Comparison of ENCODE assay signal across 13 mouse cellular contexts in the genomic region with DNA sequence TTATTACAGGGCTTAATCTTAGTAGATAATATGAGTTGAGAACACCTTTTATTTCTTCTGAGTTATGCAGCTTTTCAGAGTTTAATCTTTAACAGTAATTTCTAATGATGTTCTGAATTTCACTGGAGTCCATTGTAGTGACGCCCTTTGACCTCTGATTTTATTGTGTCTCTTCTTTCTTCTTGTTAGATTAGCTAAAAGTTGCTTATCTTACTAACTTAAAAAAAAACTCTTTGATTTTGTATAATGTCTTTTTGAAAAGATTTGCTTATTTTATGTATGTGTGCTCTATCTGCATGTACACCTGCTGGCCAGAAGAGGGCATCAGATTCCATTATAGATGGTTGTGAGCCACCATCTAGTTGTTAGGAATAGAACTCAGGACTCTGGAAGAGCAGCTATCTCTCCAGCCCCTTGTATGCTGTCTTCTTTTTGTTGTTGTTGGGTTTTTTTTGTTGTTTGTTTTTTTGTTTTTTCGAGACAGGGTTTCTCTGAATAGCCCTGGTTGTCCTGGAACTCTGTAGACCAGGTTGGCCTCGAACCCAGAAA. TPM values are rescaled to one million over a fixed set of nuclear protein-coding genes. Genes with fewer than 3 reads are reported as not detected.
A peak's percentile ranks its signal among the peaks of the same experiment; 100 is the strongest.
DNase-seq lines count a peak whose midpoint lies in the region; ATAC-seq and TF ChIP-seq lines count a peak whose summit lies in the region.
"Had no signal": no experiment of that assay in that cellular context is flagged by ENCODE, and none has a peak within 500 bp of the region (broad histone marks: within the 10 kb centered on the region; RNA-seq: fewer than 3 reads in every experiment).

No protein-coding gene starts in this region.

- no peaks in the 10 kb centered on the region for H3K4me1 ChIP-seq in cerebellum, adult 2 months (ENCODE audit: control insufficient read depth, insufficient read depth, low read length)

- no peaks in the 10 kb centered on the region for H3K27me3 ChIP-seq in cerebellum, adult 2 months (ENCODE audit: control insufficient read depth, insufficient read depth, low read length)
- H3K27me3 ChIP-seq: megakaryocyte, embryonic 14.5 days had no signal

- no peak for TF ChIP-seq POLR2A in cerebellum, adult 2 months (IDR thresholded peaks at IDR 0.05; ENCODE audit: borderline replicate concordance, insufficient read depth, low read length)

- H3K27ac ChIP-seq in cerebellum, adult 2 months (ENCODE audit: insufficient read depth, low read length): no peak overlapping the region
- H3K27ac ChIP-seq in left cerebral cortex, adult 2 months: no peak overlapping the region

- intact Hi-C loops in left cerebral cortex, adult 2 months (cut with DNase I): loop anchor here (1.0 kb wide), 1 partner anchor 49 kb away; no protein-coding TSS in a partner anchor

- peak; percentile 38; the same call in 1 of the 2 replicates for TF ChIP-seq CTCF in cerebellum, adult 2 months (IDR thresholded peaks at IDR 0.05; ENCODE audit: borderline replicate concordance, insufficient read depth, low read depth, low read length)
- peak; percentile 78 for TF ChIP-seq CTCF in left cerebral cortex, adult 2 months (IDR thresholded peaks at IDR 0.05)

- 76% methylated on average over 3 of the region's 3 CpGs for WGBS in cerebellum, adult 2 months

- H3K4me3 ChIP-seq in cerebellum, adult 2 months (replicated peaks; ENCODE audit: insufficient read depth, low read depth, low read length): no peak overlapping the region
- H3K4me3 ChIP-seq in left cerebral cortex, adult 2 months: no peak overlapping the region
- H3K4me3 ChIP-seq: erythroblast, embryonic 14.5 days; megakaryocyte, embryonic 14.5 days had no signal

- ATAC-seq in CD4-positive, CD25-positive, alpha-beta regulatory T cell, adult 4 months: peak; percentile 50

- DNase-seq in cerebellum, adult 2 months: no peak
- DNase-seq in cerebellum, adult 9-11 months: no peak
- no peak for DNase-seq in left cerebral cortex, adult 2 months (ENCODE audit: extremely low spot score in 1 of 2, low spot score in 2 of 2)
- no peak for DNase-seq in left cerebral cortex, adult 11 months (ENCODE audit: low spot score)
- peak; percentile 73 for DNase-seq in induced T-regulatory cell, adult 2 months (ENCODE audit: low read depth)
- DNase-seq in adrenal gland, postnatal 14 days: no peak
- DNase-seq in layer of hippocampus, adult 9-11 months: no peak
- DNase-seq: cerebellum, adult 9-10 months; gastrocnemius, postnatal 10 days; kidney, postnatal 14 days had no signal

RNA-seq across cellular contexts. Expression of a gene that starts 5.7 kb away (rescaled TPM):
- 30.1 and 36.1 TPM in 2 replicates for polyA plus RNA-seq in cerebellum, adult 2 months (2012; rRNA removed)
- total RNA-seq in left cerebral cortex, adult 2 months (2021): 10 to 100 TPM; 23.3 to 28.2 TPM
- 10 to 100 TPM in 1 of 2 experiments, 1 to 10 TPM in 1; 9.4 to 10.9 TPM for polyA plus RNA-seq in CD4-positive, CD25-positive, alpha-beta regulatory T cell, adult 4 months (2017; shearing (Covaris generic))
- total RNA-seq in adrenal gland, postnatal 14 days (2021): 22.4 and 26.9 TPM in 2 replicates
- polyA plus RNA-seq: erythroblast, embryonic 14.5 days had no signal

RNA-seq across cellular contexts. Expression of a gene that starts 15.3 kb away (rescaled TPM):
- 12.5 and 15.4 TPM in 2 replicates for polyA plus RNA-seq in cerebellum, adult 2 months (2012; rRNA removed)
- total RNA-seq in left cerebral cortex, adult 2 months (2021): 10 to 100 TPM in 1 of 2 experiments, 1 to 10 TPM in 1; 7.9 to 10.0 TPM
- 1 to 10 TPM; 4.6 to 5.2 TPM for polyA plus RNA-seq in CD4-positive, CD25-positive, alpha-beta regulatory T cell, adult 4 months (2017; shearing (Covaris generic))
- total RNA-seq in adrenal gland, postnatal 14 days (2021): 68.0 and 87.5 TPM in 2 replicates

RNA-seq across cellular contexts. Expression of a gene that starts 26.4 kb away (rescaled TPM):
- polyA plus RNA-seq in cerebellum, adult 2 months (2012; rRNA removed): 68.4 and 68.9 TPM in 2 replicates
- total RNA-seq in left cerebral cortex, adult 2 months (2021): 10 to 100 TPM; 58.0 to 58.4 TPM
- polyA plus RNA-seq in CD4-positive, CD25-positive, alpha-beta regulatory T cell, adult 4 months (2017; shearing (Covaris generic)): 10 to 100 TPM in 1 of 2 experiments, 1 to 10 TPM in 1; 9.4 to 17.1 TPM
- total RNA-seq in adrenal gland, postnatal 14 days (2021): 40.5 and 46.3 TPM in 2 replicates
